21 mouse cellular contexts compared by ENCODE assay signal in the genomic region with DNA sequence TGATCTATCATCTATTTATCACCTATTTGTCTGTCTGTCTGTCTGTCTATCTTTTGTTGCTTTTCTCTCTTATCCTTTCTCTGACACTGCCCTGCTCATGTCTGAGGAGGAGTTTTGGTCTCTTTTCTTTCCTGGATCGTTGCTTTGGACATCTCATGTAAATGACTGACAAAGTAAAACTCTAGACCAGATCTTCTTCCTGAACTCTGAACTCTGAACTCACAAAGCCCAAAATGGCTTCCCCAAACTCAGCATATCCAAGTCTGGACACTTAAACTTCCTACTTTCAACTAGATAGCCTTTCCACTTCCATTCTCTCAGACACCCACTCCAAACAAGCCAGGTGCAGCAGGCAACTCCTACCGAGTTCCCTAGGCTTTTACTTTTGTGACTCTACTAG.
DNase-seq lines count a peak whose midpoint lies in the region; ATAC-seq and TF ChIP-seq lines count a peak whose summit lies in the region.
"Had no signal": no experiment of that assay in that cellular context is flagged by ENCODE, and none has a peak within 500 bp of the region (broad histone marks: within the 10 kb centered on the region; RNA-seq: fewer than 3 reads in every experiment).

No protein-coding gene starts in this region.

- 63% methylated on average over 2 of the region's 2 CpGs for WGBS in kidney, adult 2 months
- 76% methylated on average over 2 of the region's 2 CpGs for WGBS in kidney, embryonic 15.5 days

- peak overlapping the region; percentile 67 for H3K27ac ChIP-seq in kidney, adult 2 months (ENCODE audit: insufficient read depth, low read depth, low read length)
- H3K27ac ChIP-seq in kidney, embryonic 15.5 days: no peak overlapping the region

- TF ChIP-seq CTCF in kidney, adult 2 months (conservative IDR thresholded peaks at IDR 0.05; ENCODE audit: insufficient read depth, insufficient read length, low read depth, low read length): no peak

- no peak overlapping the region for H3K9ac ChIP-seq in kidney, embryonic 15.5 days

- H3K27me3 ChIP-seq in kidney, adult 2 months (replicated peaks; ENCODE audit: control insufficient read depth, insufficient read depth, low read length): no peaks in the 10 kb centered on the region
- H3K27me3 ChIP-seq in kidney, embryonic 15.5 days: no peaks in the 10 kb centered on the region
- H3K27me3 ChIP-seq: CH12.LX, Patski had no signal

- H3K9me3 ChIP-seq in kidney, embryonic 15.5 days (replicated peaks): no peaks in the 10 kb centered on the region
- H3K9me3 ChIP-seq: G1E had no signal

- ATAC-seq in kidney, embryonic 15.5 days (replicated peaks; ENCODE audit: low FRiP score): no peak
- ATAC-seq: activated CD4-positive, CD25-positive, alpha-beta regulatory T cell, adult 4 months; CD4-positive, CD25-positive, alpha-beta regulatory T cell, adult 4 months; Patski had no signal

- H3K4me2 ChIP-seq in kidney, embryonic 15.5 days: no peak overlapping the region

- peaks cover 4% of the 10 kb centered on the region; the same call in 1 of the 2 replicates for H3K4me1 ChIP-seq in kidney, adult 2 months (ENCODE audit: control insufficient read depth, insufficient read depth, low read length)
- H3K4me1 ChIP-seq in kidney, embryonic 15.5 days: no peaks in the 10 kb centered on the region

- DNase-seq in kidney, adult 2 months: peak; percentile 67
- DNase-seq in kidney, postnatal 10 days: no peak
- peak; percentile 18 to 21 for DNase-seq in kidney, adult 8-10 months
- peak; percentile 61 for DNase-seq in kidney, adult 9 months
- no peak for DNase-seq in kidney, postnatal 4 days
- DNase-seq: adrenal gland, adult 2 months; adrenal gland, adult 8-10 months; adrenal gland, postnatal 10 days; adrenal gland, postnatal 14 days; adrenal gland, postnatal 25 days; adrenal gland, postnatal 36 days; B cell, adult 2 months; cerebellum, adult 11 months; cerebellum, adult 11-12 months; cerebellum, adult 18-20 months had no signal

- no peak overlapping the region for H3K4me3 ChIP-seq in kidney, adult 2 months (ENCODE audit: insufficient read depth, low read depth, low read length)
- H3K4me3 ChIP-seq in kidney, embryonic 15.5 days (replicated peaks): no peak overlapping the region

- H3K36me3 ChIP-seq in kidney, adult 2 months (ENCODE audit: control insufficient read depth, insufficient read depth, low read length): no peaks in the 10 kb centered on the region
- H3K36me3 ChIP-seq in kidney, embryonic 15.5 days: no peaks in the 10 kb centered on the region
- H3K36me3 ChIP-seq: G1E had no signal

- no peak for TF ChIP-seq POLR2A in kidney, adult 2 months (IDR thresholded peaks at IDR 0.05; ENCODE audit: low read depth, low read length)

Comparison
In these comparisons a context has a peak if more than half of its experiments do, and no peak if none do; other contexts are left out.
1. DNase-seq: peak in kidney, adult 2 months (single experiment), kidney, adult 8-10 months (2 of 2) and kidney, adult 9 months (single experiment); none in kidney, postnatal 10 days (single experiment) and kidney, postnatal 4 days (0 of 2).